Mouse (Mus musculus) liver, embryonic 11.5 days (tissue): ENCODE data around the gene Ypel4. TPM values are rescaled to one million over a fixed set of nuclear protein-coding genes. Genes with fewer than 3 reads are reported as not detected.
A peak's percentile ranks its signal among the peaks of the same experiment; 100 is the strongest.
"Not testable (repeated sequence)": the region's sequence is repeated elsewhere in the genome, so short reads cannot be mapped to it uniquely, and the experiment has no call there.

Source experiments
- ATAC-seq: fragments of 200-750 bp; cut with Nextera tagmentation; replicated peaks from 2 replicates; pipeline ENCODE4 v1.8.0; 2017; ENCODE audit warnings: moderate number of reproducible peaks, mild to moderate bottlenecking, moderate TSS enrichment, moderate library complexity; ENCODE audit not compliant: low FRiP score
- DNase-seq: peaks from one replicate; pipeline ENCODE4 v3.0.0-alpha.2; 2017; ENCODE audit warnings: low spot score
- H3K27ac ChIP-seq: fragments of 300-500 bp; sonication (generic); 2 replicates; pipeline ENCODE4 v1.5.1; 2014; ENCODE audit warnings: mild to moderate bottlenecking, low read depth, low read length, control low read depth
- H3K27me3 ChIP-seq: fragments of 300-500 bp; sonication (generic); replicated peaks from 2 replicates; pipeline ENCODE4 v1.6.1; 2014; ENCODE audit warnings: low read length, mixed read lengths; ENCODE audit not compliant: control insufficient read depth, insufficient read depth
- H3K36me3 ChIP-seq: fragments of 300-500 bp; sonication (generic); 2 replicates; pipeline ENCODE4 v1.6.1; 2014; ENCODE audit warnings: mild to moderate bottlenecking, low read length, moderate library complexity, mixed read lengths; ENCODE audit not compliant: control insufficient read depth, insufficient read depth
- H3K4me1 ChIP-seq: fragments of 300-500 bp; sonication (generic); replicated peaks from 2 replicates; pipeline ENCODE4 v1.6.1; 2014; ENCODE audit warnings: low read length, mixed read lengths; ENCODE audit not compliant: control insufficient read depth, insufficient read depth
- H3K4me2 ChIP-seq: fragments of 300-500 bp; sonication (generic); 2 replicates; pipeline ENCODE4 v1.6.1; 2014; ENCODE audit warnings: mild to moderate bottlenecking, control low read depth, moderate library complexity
- H3K4me3 ChIP-seq: fragments of 300-500 bp; sonication (generic); 2 replicates; pipeline ENCODE4 v1.5.1; 2014; ENCODE audit warnings: low read depth, low read length, control low read depth
- H3K9ac ChIP-seq: fragments of 300-500 bp; sonication (generic); 2 replicates; pipeline ENCODE4 v1.6.1; 2014; ENCODE audit warnings: low read depth, low read length, control low read depth
- H3K9me3 ChIP-seq: fragments of 300-500 bp; sonication (generic); 2 replicates; pipeline ENCODE4 v1.6.1; 2016; ENCODE audit warnings: low read length, inconsistent platforms, mixed read lengths; ENCODE audit not compliant: control insufficient read depth
- WGBS: fragments of 180-500 bp; shearing (Covaris S2); extraction: QIAGEN DNeasy Blood & Tissue Kit; methylation state at CpG from one replicate; pipeline ENCODE4 v1.1.7; 2014; 5-methylcytosine and 5-hydroxymethylcytosine counted together
- polyA plus RNA-seq: library from polyadenylated mRNA; unstranded; fragments of >200 nt; fragmentation: Nextera tagmentation; extraction: Ambion mirVana; gene quantifications from 2 replicates; pipeline ENCODE4 v1.2.1, GENCODE M21; 2014

The Ypel4 gene
- polyA plus RNA-seq, 1 experiment from 2014 or later = 11.4 TPM

DNA sequence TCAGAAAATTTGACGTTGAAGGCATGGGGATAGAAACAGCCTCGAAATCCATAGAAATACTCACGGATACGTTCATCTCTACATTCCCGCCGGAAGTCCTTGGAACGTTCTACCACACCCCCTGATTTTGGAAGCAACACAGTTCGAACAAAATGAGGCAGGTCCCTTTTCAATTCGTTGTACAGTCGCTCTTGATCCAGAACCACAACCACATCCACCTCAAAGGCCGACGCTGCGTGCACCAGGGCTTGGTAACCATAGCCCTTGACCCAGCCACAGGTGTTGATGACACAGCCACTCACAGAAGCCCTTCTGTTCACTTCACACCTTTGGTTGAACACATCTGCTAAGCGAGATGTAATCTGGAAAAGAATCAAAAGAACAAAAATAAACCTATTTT, 10.0 kb upstream of the Ypel4 start:
- DNase-seq = no peak
- WGBS = 91% methylated on average over 14 of the region's 14 CpGs
- Histone ChIP-seq H3K9me3 (no peaks in the 10 kb centered on the region), H3K9ac (no peak overlapping the region), H3K27ac (no peak overlapping the region), H3K4me1 (peaks cover 19% of the 10 kb centered on the region), H3K4me3 (no peak overlapping the region), H3K36me3 (peaks cover 13% of the 10 kb centered on the region), H3K4me2 (no peak overlapping the region), H3K27me3 (no peaks in the 10 kb centered on the region)
- no peak for ATAC-seq

- no peak overlapping the region for H3K27ac ChIP-seq
- no peak overlapping the region; the same call in 1 of the 2 replicates for H3K9ac ChIP-seq
- peaks cover 19% of the 10 kb centered on the region for H3K4me1 ChIP-seq
- WGBS = 90% methylated on average over 10 of the region's 10 CpGs
- peaks cover 13% of the 10 kb centered on the region for H3K36me3 ChIP-seq
- no peaks in the 10 kb centered on the region for H3K27me3 ChIP-seq
- H3K4me2 ChIP-seq = peak overlapping the region; percentile 88
- ATAC-seq = no peak
- no peaks in the 10 kb centered on the region for H3K9me3 ChIP-seq
- DNase-seq = no peak
- peak overlapping the region; percentile 73 for H3K4me3 ChIP-seq
Measured at GRCm38 (mm10) chr2:84725770-84726169, 8.1 kb upstream of the Ypel4 start.

DNA sequence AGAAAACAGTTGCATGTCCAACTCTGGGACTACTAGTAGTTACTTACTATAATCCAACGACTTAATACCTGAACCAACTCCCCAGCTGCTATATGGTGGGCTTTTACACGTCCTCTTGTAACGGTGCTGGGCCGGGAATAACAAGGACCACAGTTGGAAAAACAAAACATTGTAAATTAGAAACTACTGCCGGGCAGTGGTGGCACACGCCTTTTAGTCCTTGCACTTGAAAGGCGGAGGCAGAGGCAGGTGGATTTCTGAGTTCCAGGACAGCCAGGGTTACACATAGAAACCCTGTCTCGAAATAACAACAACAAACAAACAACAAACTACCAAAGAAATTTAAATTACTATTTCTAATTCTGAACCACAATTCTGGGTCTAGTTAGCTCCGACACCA, 7.1 kb upstream of the Ypel4 start:
- peaks cover 12% of the 10 kb centered on the region for H3K4me1 ChIP-seq
- H3K4me3 ChIP-seq = peak overlapping the region; percentile 73
- H3K27me3 ChIP-seq = no peaks in the 10 kb centered on the region
- no peaks in the 10 kb centered on the region for H3K9me3 ChIP-seq
- peaks cover 13% of the 10 kb centered on the region for H3K36me3 ChIP-seq
- 3% methylated on average over 9 of the region's 9 CpGs for WGBS
- peak overlapping the region; percentile 88 for H3K4me2 ChIP-seq
- H3K9ac ChIP-seq = peak overlapping the region; percentile 65
- H3K27ac ChIP-seq = no peak overlapping the region; the same call in 1 of the 2 replicates
- ATAC-seq (no peak), DNase-seq (peak; percentile 31)

- Histone ChIP-seq H3K27me3 (no peaks in the 10 kb centered on the region), H3K4me3 (peak within 1 kb of the TSS; percentile 73), H3K4me2 (peak within 1 kb of the TSS; percentile 88), H3K27ac (peak within 1 kb of the TSS; percentile 64), H3K4me1 (peaks cover 12% of the 10 kb centered on the region), H3K9ac (peak within 1 kb of the TSS; percentile 65), H3K9me3 (no peaks in the 10 kb centered on the region), H3K36me3 (peaks cover 13% of the 10 kb centered on the region)
- DNase-seq = peak; percentile 95
- WGBS = under 1% methylated on average over 39 of the region's 39 CpGs
- ATAC-seq = peak; percentile 94
Measured at GRCm38 (mm10) chr2:84727172-84727858, 6.5 kb upstream of the Ypel4 start, which contains the start of gene Clp1. TSS of gene Clp1 (minus strand) at chr2:84727350.

GRCm38 (mm10) chr2:84728191-84728590, 5.7 kb upstream of the Ypel4 start:
- H3K27me3 ChIP-seq, ATAC-seq, H3K4me3 ChIP-seq, H3K9me3 ChIP-seq, H3K9ac ChIP-seq, H3K27ac ChIP-seq, DNase-seq: not testable (repeated sequence)
- Histone ChIP-seq H3K4me1 (peaks cover 12% of the 10 kb centered on the region), H3K4me2 (peak overlapping the region; percentile 73; the same call in 1 of the 2 replicates), H3K36me3 (peaks cover 13% of the 10 kb centered on the region)
- 82% methylated on average over 5 of the region's 5 CpGs for WGBS

DNA sequence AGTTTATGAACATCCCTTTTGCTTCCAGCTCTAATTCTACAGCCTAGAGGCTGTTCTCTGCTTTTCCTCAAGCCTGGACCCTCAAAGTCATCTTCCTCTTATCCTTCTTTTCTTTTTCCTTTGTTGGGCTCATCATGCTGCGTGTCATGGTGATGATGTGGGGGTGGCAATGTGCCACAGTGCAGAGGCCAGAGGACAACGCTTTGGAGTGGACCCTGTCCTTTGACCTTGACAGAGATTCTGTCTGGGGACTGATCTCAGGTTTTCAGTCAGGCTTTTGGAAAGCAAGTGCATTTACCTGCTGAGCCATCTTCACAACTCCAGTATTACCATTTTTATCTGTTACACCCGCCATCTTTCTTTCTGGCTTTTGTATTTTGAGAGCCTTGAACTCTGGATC, 2.7 kb upstream of the Ypel4 start:
- no peak overlapping the region for H3K27ac ChIP-seq
- 85% methylated on average over 3 of the region's 3 CpGs for whole genome bisulfite sequencing

DNA sequence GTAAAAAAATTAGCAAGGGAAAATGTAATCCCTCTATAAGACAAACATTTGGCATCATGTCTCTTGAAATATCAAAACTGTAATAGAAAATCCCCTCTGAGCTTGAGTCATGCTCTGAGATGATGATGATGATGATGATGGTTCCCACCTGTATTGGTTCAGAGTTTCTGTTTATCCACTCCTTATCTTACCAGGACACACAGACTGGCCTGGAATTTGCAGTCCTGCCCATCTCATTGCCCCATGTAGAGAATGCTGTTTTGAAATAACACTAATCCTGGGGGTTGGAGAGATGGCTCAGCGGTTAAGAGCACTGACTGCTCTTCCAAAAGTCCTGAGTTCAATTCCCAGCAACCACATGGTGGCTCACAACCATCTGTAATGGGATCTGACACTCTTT, 1.5 kb upstream of the Ypel4 start:
- WGBS = 77% methylated on average over 1 of the region's 1 CpGs
- peaks cover 39% of the 10 kb centered on the region for H3K4me1 ChIP-seq
- H3K9ac ChIP-seq = no peak overlapping the region
- no peak overlapping the region for H3K27ac ChIP-seq
- H3K9me3 ChIP-seq = no peaks in the 10 kb centered on the region
- no peak for ATAC-seq
- no peak for DNase-seq
- no peak overlapping the region for H3K4me2 ChIP-seq
- H3K4me3 ChIP-seq = no peak overlapping the region
- H3K36me3 ChIP-seq = no peaks in the 10 kb centered on the region
- peaks cover 16% of the 10 kb centered on the region for H3K27me3 ChIP-seq

More for the DNA sequence above, 2.7 kb upstream of the Ypel4 start:
- no peaks in the 10 kb centered on the region for H3K9me3 ChIP-seq
- no peak overlapping the region for H3K4me2 ChIP-seq
- DNase-seq = no peak
- H3K4me1 ChIP-seq = peaks cover 31% of the 10 kb centered on the region
- no peak overlapping the region for H3K4me3 ChIP-seq
- H3K9ac ChIP-seq = no peak overlapping the region
- H3K36me3 ChIP-seq = no peaks in the 10 kb centered on the region
- no peak for ATAC-seq
- H3K27me3 ChIP-seq = peaks cover 7% of the 10 kb centered on the region; the same call in 1 of the 2 replicates

GRCm38 (mm10) chr2:84734351-84734864, 550 bp downstream of the Ypel4 start:
- peak; percentile 57 for DNase-seq
- no peak for ATAC-seq
- H3K27ac ChIP-seq = peak overlapping the region; percentile 85
- peak overlapping the region; percentile 51 for H3K4me3 ChIP-seq
- peaks cover 21% of the 10 kb centered on the region for H3K27me3 ChIP-seq
- H3K9me3 ChIP-seq = no peaks in the 10 kb centered on the region
- H3K9ac ChIP-seq = peak overlapping the region; percentile 69
- no peaks in the 10 kb centered on the region for H3K36me3 ChIP-seq
- H3K4me1 ChIP-seq = peaks cover 57% of the 10 kb centered on the region
- 2% methylated on average over 11 of the region's 11 CpGs for WGBS
- peak overlapping the region; percentile 68 for H3K4me2 ChIP-seq

DNA sequence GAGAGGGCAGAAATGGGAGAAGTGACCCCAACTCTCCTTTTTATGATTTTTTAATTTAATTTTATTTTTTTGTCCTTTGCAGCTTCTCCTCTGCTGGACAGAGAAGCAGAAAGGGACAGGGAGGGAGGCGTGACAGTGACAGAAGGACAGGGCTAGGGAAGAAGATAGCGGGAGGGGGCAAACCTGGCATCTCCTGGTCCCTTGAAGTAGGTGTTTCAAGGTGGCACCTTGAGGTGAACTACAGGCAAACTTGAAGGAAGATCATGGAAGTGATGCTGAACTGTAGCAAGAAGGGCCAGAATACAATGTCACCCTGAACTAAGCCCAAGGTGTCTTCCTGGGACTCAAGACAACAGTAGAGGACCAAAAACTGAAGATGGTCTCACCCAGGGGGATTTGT, 1.1 kb downstream of the Ypel4 start:
- peak overlapping the region; percentile 85 for H3K27ac ChIP-seq
- peaks cover 21% of the 10 kb centered on the region for H3K27me3 ChIP-seq
- no peaks in the 10 kb centered on the region for H3K36me3 ChIP-seq
- H3K9me3 ChIP-seq = no peaks in the 10 kb centered on the region
- 6% methylated on average over 2 of the region's 2 CpGs for WGBS
- DNase-seq = no peak
- H3K4me3 ChIP-seq = peak overlapping the region; percentile 51
- H3K4me1 ChIP-seq = peaks cover 62% of the 10 kb centered on the region
- no peak for ATAC-seq
- peak overlapping the region; percentile 69 for H3K9ac ChIP-seq
- peak overlapping the region; percentile 68 for H3K4me2 ChIP-seq
